Mouse (Mus musculus) left cerebral cortex, postnatal 25 days (tissue): ENCODE measurements around the gene Wasf2. TPM values are rescaled to one million over a fixed set of nuclear protein-coding genes. Genes with fewer than 3 reads are reported as not detected.
"Not testable (repeated sequence)": the region's sequence is repeated elsewhere in the genome, so short reads cannot be mapped to it uniquely, and the experiment has no call there.

Experiments used
- DNase-seq, 2 experiments: peaks; one replicate each; pipeline ENCODE4 v3.0.0; 2022; ENCODE audit warnings: low spot score in 2 of 2, mixed read lengths in 1 of 2
- intact Hi-C: fragments of 180-260 bp; cut with DNase I; formaldehyde crosslinking; loops from one replicate; pipeline ENCODE4 v1.15.1; 2025
- total RNA-seq, 2 experiments: library from RNA; stranded (reverse); gene quantifications; 2 replicates each; pipeline ENCODE4 v1.2.3; 2021

Wasf2 gene
- total RNA-seq, 2 experiments from 2014 or later: 27.6 to 32.9 TPM

GRCm38 (mm10) chr4:133094936-133095733 lies 35.2 kb upstream of the Wasf2 start:
- intact Hi-C loops: no loop called here
- peak in 1 of 2 experiments; percentile 49 for DNase-seq

- intact Hi-C loops, DNase-seq: not testable (repeated sequence)
Measured at GRCm38 (mm10) chr4:133095734-133096065, 34.6 kb upstream of the Wasf2 start.

GRCm38 (mm10) chr4:133096671-133097070 lies 33.6 kb upstream of the Wasf2 start:
- DNase-seq, intact Hi-C loops: not testable (repeated sequence)

GRCm38 (mm10) chr4:133101751-133102150 lies 28.6 kb upstream of the Wasf2 start:
- no peak for DNase-seq
- intact Hi-C loops: no loop called here

- intact Hi-C loops: no loop called here
- no peak for DNase-seq
Measured at GRCm38 (mm10) chr4:133103525-133104193, 26.6 kb upstream of the Wasf2 start.

- intact Hi-C loops: no loop called here
- DNase-seq: no peak
Measured at GRCm38 (mm10) chr4:133104194-133104569, 26.1 kb upstream of the Wasf2 start.

- no peak for DNase-seq
- intact Hi-C loops: no loop called here
Measured at GRCm38 (mm10) chr4:133106691-133107090, 23.6 kb upstream of the Wasf2 start.

GRCm38 (mm10) chr4:133107788-133108281 lies 22.5 kb upstream of the Wasf2 start:
- intact Hi-C loops: no loop called here
- peak in 1 of 2 experiments; percentile 19 for DNase-seq

GRCm38 (mm10) chr4:133108481-133109334 lies 21.6 kb upstream of the Wasf2 start:
- intact Hi-C loops: no loop called here
- DNase-seq: peak in 1 of 2 experiments; percentile 10

GRCm38 (mm10) chr4:133109335-133109801 lies 20.9 kb upstream of the Wasf2 start:
- intact Hi-C loops: no loop called here
- no peak for DNase-seq

GRCm38 (mm10) chr4:133112175-133112838 lies 18.0 kb upstream of the Wasf2 start:
- intact Hi-C loops: no loop called here
- no peak for DNase-seq

- no peak for DNase-seq
- intact Hi-C loops: no loop called here
Measured at GRCm38 (mm10) chr4:133113351-133113882, 16.9 kb upstream of the Wasf2 start.

- intact Hi-C loops: no loop called here
- no peak for DNase-seq
Measured at GRCm38 (mm10) chr4:133114762-133115161, 15.5 kb upstream of the Wasf2 start.

- intact Hi-C loops: no loop called here
- DNase-seq: no peak
Measured at GRCm38 (mm10) chr4:133115721-133116429, 14.4 kb upstream of the Wasf2 start.

GRCm38 (mm10) chr4:133116756-133117470 lies 13.4 kb upstream of the Wasf2 start:
- DNase-seq: no peak
- intact Hi-C loops: no loop called here

- DNase-seq: peak in 1 of 2 experiments; percentile 22
- intact Hi-C loops: no loop called here
Measured at GRCm38 (mm10) chr4:133117556-133118411, 12.5 kb upstream of the Wasf2 start.

- DNase-seq: no peak
- intact Hi-C loops: no loop called here
Measured at GRCm38 (mm10) chr4:133118775-133119375, 11.4 kb upstream of the Wasf2 start.
